Mouse (Mus musculus): Measurements from ENCODE around the gene Itpripl1. TPM values are rescaled to one million over a fixed set of nuclear protein-coding genes. Genes with fewer than 3 reads are reported as not detected.
"Not testable (repeated sequence)": the region's sequence is repeated elsewhere in the genome, so short reads cannot be mapped to it uniquely, and the experiment has no call there.

Gene Itpripl1
- total RNA-seq, 1 experiment from 2014 or later = 14.0 TPM

DNA sequence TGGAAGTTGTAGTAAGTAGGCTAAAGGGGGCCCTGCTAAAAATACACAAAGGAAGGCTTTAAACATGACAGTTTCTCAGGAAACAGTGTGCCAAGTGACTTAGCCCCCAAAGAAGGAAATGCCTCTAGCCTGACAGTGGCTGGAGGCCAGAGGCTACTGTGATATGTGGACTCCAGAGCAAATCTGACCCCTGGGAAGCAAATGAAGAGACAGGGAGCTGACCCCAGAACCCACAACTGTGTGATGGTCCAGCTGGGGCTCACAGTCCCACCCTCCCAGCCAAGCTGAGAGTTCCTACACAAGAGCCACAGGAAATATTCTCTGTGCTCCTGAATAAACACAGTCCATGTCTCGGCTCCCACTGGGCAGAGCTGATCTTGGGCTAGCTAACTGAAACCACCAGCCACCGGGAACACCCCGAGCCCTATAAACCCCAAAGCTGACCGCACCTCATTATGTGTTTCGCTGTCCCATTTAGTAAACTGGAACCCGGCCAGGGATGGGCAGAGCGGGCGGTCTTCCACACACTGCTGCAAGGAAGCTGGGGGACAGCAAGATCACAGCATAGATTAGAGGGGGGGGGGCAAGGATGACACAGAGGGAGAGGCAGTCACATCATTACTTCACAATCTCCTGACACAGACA lies 21.5 kb downstream of the Itpripl1 start:
- ATAC-seq (replicated peaks; ENCODE audit: insufficient number of reproducible peaks, low FRiP score, low TSS enrichment, poor library complexity, severe bottlenecking) = no peak

DNA sequence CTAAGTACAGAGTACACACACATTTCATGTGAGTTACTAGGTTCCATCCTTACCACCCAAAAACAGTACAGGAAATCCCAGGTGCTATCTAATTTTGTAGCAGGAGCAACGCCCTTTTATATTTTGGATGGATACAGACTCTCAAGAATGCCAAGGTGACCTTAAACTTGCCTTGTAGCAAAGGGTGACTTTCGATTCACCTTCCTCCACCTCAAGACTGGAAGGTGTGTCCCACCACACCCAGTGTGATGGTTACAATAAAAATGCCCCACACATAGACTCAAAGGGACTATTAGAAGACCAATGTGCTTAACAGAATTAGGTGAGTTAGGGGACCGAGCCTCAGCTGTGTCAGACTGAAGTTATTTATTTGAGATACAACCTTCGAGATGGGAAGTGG lies 34.3 kb downstream of the Itpripl1 start:
- no peak for ATAC-seq (replicated peaks; ENCODE audit: insufficient number of reproducible peaks, low FRiP score, low TSS enrichment, poor library complexity, severe bottlenecking)

DNA sequence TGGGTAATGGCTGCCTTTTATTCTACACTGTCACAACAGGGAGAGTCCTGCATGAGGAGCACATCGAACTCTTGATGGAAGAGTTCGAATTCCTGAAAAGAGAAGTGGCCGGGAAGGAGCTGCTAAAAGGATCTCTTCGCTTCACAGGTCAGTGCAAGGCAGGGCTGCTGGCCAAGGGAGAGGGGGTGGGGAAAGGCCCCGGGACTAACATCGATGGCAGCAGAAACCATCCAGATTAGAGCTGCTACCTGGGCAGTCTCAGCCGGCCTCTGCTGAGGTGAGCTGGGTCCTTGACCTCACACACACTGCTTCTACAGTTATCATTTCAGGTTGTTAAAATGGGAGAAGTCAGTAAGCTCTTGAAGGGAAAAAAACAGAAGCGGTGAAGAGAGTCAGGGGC lies 51.2 kb downstream of the Itpripl1 start:
- no peak for ATAC-seq (replicated peaks; ENCODE audit: insufficient number of reproducible peaks, low FRiP score, low TSS enrichment, poor library complexity, severe bottlenecking)

DNA sequence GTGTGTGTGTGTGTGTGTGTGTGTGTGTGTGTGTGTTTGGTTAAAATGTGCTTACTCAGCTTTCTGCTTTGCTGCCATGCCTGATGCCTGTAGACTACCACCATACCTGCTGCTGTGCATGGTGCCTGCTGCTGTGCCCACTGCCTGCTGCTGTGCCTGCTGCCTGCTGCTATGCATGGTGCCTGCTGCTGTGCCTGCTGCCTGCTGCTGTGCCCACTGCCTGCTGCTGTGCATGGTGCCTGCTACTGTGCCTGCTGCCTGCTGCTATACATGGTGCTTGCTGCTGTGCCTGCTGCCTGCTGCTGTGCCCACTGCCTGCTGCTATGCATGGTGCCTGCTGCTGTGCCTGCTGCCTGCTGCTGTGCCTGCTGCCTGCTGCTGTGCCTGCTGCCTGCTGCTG lies 53.1 kb downstream of the Itpripl1 start:
- not testable (repeated sequence) for ATAC-seq (replicated peaks; ENCODE audit: insufficient number of reproducible peaks, low FRiP score, low TSS enrichment, poor library complexity, severe bottlenecking)

Other genes with a start within 250 kb of the Itpripl1 start
- 121 to 154 TPM (median 127 TPM) in 3 replicates for gene Sppl2a, start 210.2 kb downstream of the Itpripl1 start, total RNA-seq (2017)
- 16.6 to 37.9 TPM (median 24.0 TPM) in 3 replicates for gene Ap4e1, start 134.7 kb downstream of the Itpripl1 start, total RNA-seq (2017)
- gene Blvra, start 72.8 kb downstream of the Itpripl1 start, total RNA-seq (2017) = 37.5 to 57.1 TPM (median 46.3 TPM) in 3 replicates
- 3.0 to 8.1 TPM (median 4.6 TPM) in 3 replicates for gene Ncaph, start 9.5 kb downstream of the Itpripl1 start, total RNA-seq (2017)
- gene 1810024B03Rik, start 64.8 kb upstream of the Itpripl1 start, total RNA-seq (2017) = 1.1 to 3.4 TPM (median 2.5 TPM) in 3 replicates
- 146 to 205 TPM (median 156 TPM) in 3 replicates for gene Snrnp200, start 64.9 kb upstream of the Itpripl1 start, total RNA-seq (2017)
- 24.8 to 32.6 TPM (median 28.7 TPM) in 3 replicates for gene Ciao1, start 104.4 kb upstream of the Itpripl1 start, total RNA-seq (2017)
- 43.9 to 86.2 TPM (median 50.4 TPM) in 3 replicates for gene Tmem127, start 104.5 kb upstream of the Itpripl1 start, total RNA-seq (2017)
- gene Stard7, start 126.8 kb upstream of the Itpripl1 start, total RNA-seq (2017) = 76.8 to 93.7 TPM (median 93.1 TPM) in 3 replicates
- 141 to 443 TPM (median 158 TPM) in 3 replicates for gene Dusp2, start 192.7 kb upstream of the Itpripl1 start, total RNA-seq (2017)
- gene Astl, start 195.2 kb upstream of the Itpripl1 start, total RNA-seq (2017) = 0.11 to 1.6 TPM (median 1.1 TPM) in 3 replicates
- 0.10 TPM in 1 of 3 replicates, not detected in the others for gene Adra2b, start 219.8 kb upstream of the Itpripl1 start, total RNA-seq (2017)

All from monocyte, adult 5-6 weeks (primary cell).